ENCODE assay signal across 8 mouse cellular contexts in the genomic region with DNA sequence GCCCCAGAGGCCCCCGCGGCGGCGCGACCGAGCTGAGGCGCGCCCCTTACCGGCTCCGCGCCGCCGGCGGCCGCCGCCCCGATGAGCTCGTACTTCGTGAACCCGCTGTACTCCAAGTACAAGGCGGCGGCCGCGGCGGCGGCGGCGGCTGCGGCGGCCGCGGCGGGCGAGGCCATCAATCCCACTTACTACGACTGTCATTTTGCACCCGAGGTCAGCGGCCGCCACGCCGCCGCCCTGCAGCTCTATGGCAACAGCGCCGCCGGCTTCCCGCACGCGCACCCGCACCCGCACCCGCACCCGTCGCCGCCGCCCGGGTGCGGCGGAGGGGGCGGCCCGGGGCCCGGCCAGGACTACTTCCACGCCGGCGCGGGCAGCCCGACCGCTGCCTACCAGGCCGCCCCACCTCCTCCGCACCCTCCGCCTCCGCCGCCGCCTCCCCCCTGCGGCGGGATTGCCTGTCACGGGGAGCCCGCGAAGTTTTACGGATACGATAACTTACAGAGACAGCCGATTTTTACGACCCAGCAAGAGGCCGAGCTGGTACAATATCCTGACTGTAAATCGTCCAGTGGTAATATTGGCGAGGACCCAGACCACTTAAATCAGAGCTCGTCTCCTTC. TPM values are rescaled to one million over a fixed set of nuclear protein-coding genes. Genes with fewer than 3 reads are reported as not detected.
DNase-seq lines count a peak whose midpoint lies in the region; ATAC-seq lines count a peak whose summit lies in the region.

No protein-coding gene starts in this region.

- peaks cover 10% of the 10 kb centered on the region for H3K4me1 ChIP-seq in lung, embryonic 16.5 days (replicated peaks; ENCODE audit: control insufficient read depth, insufficient read depth, low read length)
- H3K4me1 ChIP-seq in embryonic facial prominence, embryonic 12.5 days = 0 out of 2 replicates have a peak, but pooled peaks cover 3% of the 10 kb centered on the region
- H3K4me1 ChIP-seq in intestine, embryonic 16.5 days (ENCODE audit: control insufficient read depth, insufficient read depth, low read length) = peaks cover 8% of the 10 kb centered on the region
- H3K4me1 ChIP-seq in midbrain, embryonic 10.5 days = peaks cover 14% of the 10 kb centered on the region

- H3K9ac ChIP-seq in lung, embryonic 16.5 days (ENCODE audit: low read length) = 0 out of 2 replicates have a peak overlapping the region, but pooled peaks have one; percentile 20
- H3K9ac ChIP-seq in embryonic facial prominence, embryonic 12.5 days = peak overlapping the region; percentile 45; the same call in 1 of the 2 replicates
- peak overlapping the region; percentile 73 for H3K9ac ChIP-seq in intestine, embryonic 16.5 days (ENCODE audit: low read depth, low read length)

- WGBS in lung, embryonic 16.5 days = under 1% methylated on average over 54 of the region's 85 CpGs
- WGBS in embryonic facial prominence, embryonic 12.5 days = 1% methylated on average over 52 of the region's 85 CpGs
- WGBS in intestine, embryonic 16.5 days = under 1% methylated on average over 65 of the region's 85 CpGs
- WGBS in midbrain, embryonic 10.5 days = 1% methylated on average over 81 of the region's 85 CpGs

- no peaks in the 10 kb centered on the region for H3K36me3 ChIP-seq in lung, embryonic 16.5 days (ENCODE audit: control insufficient read depth, insufficient read depth, low read length)
- no peaks in the 10 kb centered on the region for H3K36me3 ChIP-seq in embryonic facial prominence, embryonic 12.5 days
- H3K36me3 ChIP-seq in intestine, embryonic 16.5 days (ENCODE audit: control insufficient read depth, insufficient read depth, low read length) = no peaks in the 10 kb centered on the region
- no peaks in the 10 kb centered on the region for H3K36me3 ChIP-seq in midbrain, embryonic 10.5 days

- H3K4me2 ChIP-seq in lung, embryonic 16.5 days (ENCODE audit: low read depth, low read length) = peak overlapping the region; percentile 81
- H3K4me2 ChIP-seq in embryonic facial prominence, embryonic 12.5 days (replicated peaks) = peak overlapping the region; percentile 58
- H3K4me2 ChIP-seq in intestine, embryonic 16.5 days (ENCODE audit: low read depth, low read length) = peak overlapping the region; percentile 75

- no peak overlapping the region for H3K27ac ChIP-seq in lung, embryonic 16.5 days (ENCODE audit: low read length)
- H3K27ac ChIP-seq in embryonic facial prominence, embryonic 12.5 days = no peak overlapping the region
- peak overlapping the region; percentile 79 for H3K27ac ChIP-seq in intestine, embryonic 16.5 days (ENCODE audit: low read length)
- H3K27ac ChIP-seq in midbrain, embryonic 10.5 days (replicated peaks) = no peak overlapping the region

- ATAC-seq in lung, embryonic 16.5 days (ENCODE audit: low read depth) = peak; percentile 38
- ATAC-seq in embryonic facial prominence, embryonic 12.5 days (ENCODE audit: insufficient number of reproducible peaks, insufficient read depth, low FRiP score, low TSS enrichment) = no peak
- ATAC-seq in intestine, embryonic 16.5 days = peak; percentile 57

- DNase-seq in lung, postnatal 10 days = no peak
- no peak for DNase-seq in midbrain, embryonic 10.5 days (ENCODE audit: low spot score)
- DNase-seq in layer of hippocampus, adult 8-10 months (ENCODE audit: low spot score in 2 of 2) = no peak
- no peak for DNase-seq in natural killer cell, adult 2 months (ENCODE audit: low spot score in 2 of 2)
- no peak for DNase-seq in right cerebral cortex, adult 2 months (ENCODE audit: low spot score in 2 of 2)

- H3K27me3 ChIP-seq in lung, embryonic 16.5 days (ENCODE audit: control insufficient read depth, insufficient read depth, low read depth, low read length) = peaks cover 95% of the 10 kb centered on the region
- peaks cover 91% of the 10 kb centered on the region for H3K27me3 ChIP-seq in embryonic facial prominence, embryonic 12.5 days
- H3K27me3 ChIP-seq in intestine, embryonic 16.5 days (replicated peaks; ENCODE audit: control insufficient read depth, insufficient read depth, low read length) = peaks cover 74% of the 10 kb centered on the region
- H3K27me3 ChIP-seq in midbrain, embryonic 10.5 days (ENCODE audit: low read depth, poor library complexity, severe bottlenecking) = peaks cover 100% of the 10 kb centered on the region

- no peaks in the 10 kb centered on the region for H3K9me3 ChIP-seq in lung, embryonic 16.5 days (ENCODE audit: control insufficient read depth, low read length)
- no peaks in the 10 kb centered on the region for H3K9me3 ChIP-seq in embryonic facial prominence, embryonic 12.5 days
- H3K9me3 ChIP-seq in intestine, embryonic 16.5 days (ENCODE audit: control insufficient read depth, low read length) = no peaks in the 10 kb centered on the region
- no peaks in the 10 kb centered on the region for H3K9me3 ChIP-seq in midbrain, embryonic 10.5 days (replicated peaks)

- peak overlapping the region; percentile 50 for H3K4me3 ChIP-seq in lung, embryonic 16.5 days (ENCODE audit: low read length)
- peak overlapping the region; percentile 36 for H3K4me3 ChIP-seq in embryonic facial prominence, embryonic 12.5 days
- H3K4me3 ChIP-seq in intestine, embryonic 16.5 days (ENCODE audit: low read length) = peak overlapping the region; percentile 60
- peak overlapping the region; percentile 50 for H3K4me3 ChIP-seq in midbrain, embryonic 10.5 days

RNA-seq across cellular contexts. Expression of gene Hoxd8, which starts 1.2 kb away (rescaled TPM):
- polyA plus RNA-seq in lung, embryonic 16.5 days (2015; fragmentation: Nextera tagmentation; extraction: Ambion mirVana) = 0.20 and 0.39 TPM in 2 replicates
- polyA plus RNA-seq in embryonic facial prominence, embryonic 12.5 days (2016; fragmentation: Nextera tagmentation; extraction: Ambion mirVana) = 1.6 and 2.6 TPM in 2 replicates
- polyA plus RNA-seq in intestine, embryonic 16.5 days (2015; fragmentation: Nextera tagmentation; extraction: Ambion mirVana) = 3.1 TPM in 2 replicates
- polyA plus RNA-seq in midbrain, embryonic 10.5 days (2016; fragmentation: Nextera tagmentation; extraction: Ambion mirVana) = not detected in 2 replicates
- not detected for total RNA-seq in layer of hippocampus, adult 8-10 months (2022)

RNA-seq across cellular contexts. Expression of gene Hoxd3, which starts 6.1 kb away (rescaled TPM):
- polyA plus RNA-seq in lung, embryonic 16.5 days (2015; fragmentation: Nextera tagmentation; extraction: Ambion mirVana) = 0.23 and 0.39 TPM in 2 replicates
- 1.5 and 2.4 TPM in 2 replicates for polyA plus RNA-seq in embryonic facial prominence, embryonic 12.5 days (2016; fragmentation: Nextera tagmentation; extraction: Ambion mirVana)
- 13.4 and 15.1 TPM in 2 replicates for polyA plus RNA-seq in intestine, embryonic 16.5 days (2015; fragmentation: Nextera tagmentation; extraction: Ambion mirVana)
- 0.06 TPM in 1 of 2 replicates, not detected in the other for polyA plus RNA-seq in midbrain, embryonic 10.5 days (2016; fragmentation: Nextera tagmentation; extraction: Ambion mirVana)
- not detected for total RNA-seq in layer of hippocampus, adult 8-10 months (2022)

RNA-seq across cellular contexts. Expression of gene Hoxd4, which starts 6.2 kb away (rescaled TPM):
- polyA plus RNA-seq in lung, embryonic 16.5 days (2015; fragmentation: Nextera tagmentation; extraction: Ambion mirVana) = not detected in 2 replicates
- polyA plus RNA-seq in embryonic facial prominence, embryonic 12.5 days (2016; fragmentation: Nextera tagmentation; extraction: Ambion mirVana) = 0.14 and 0.25 TPM in 2 replicates
- 0.91 and 0.95 TPM in 2 replicates for polyA plus RNA-seq in intestine, embryonic 16.5 days (2015; fragmentation: Nextera tagmentation; extraction: Ambion mirVana)
- not detected in 2 replicates for polyA plus RNA-seq in midbrain, embryonic 10.5 days (2016; fragmentation: Nextera tagmentation; extraction: Ambion mirVana)
- not detected for total RNA-seq in layer of hippocampus, adult 8-10 months (2022)

RNA-seq across cellular contexts. Expression of gene Hoxd9, which starts 8.1 kb away (rescaled TPM):
- polyA plus RNA-seq in lung, embryonic 16.5 days (2015; fragmentation: Nextera tagmentation; extraction: Ambion mirVana) = 0.31 TPM in 2 replicates
- polyA plus RNA-seq in embryonic facial prominence, embryonic 12.5 days (2016; fragmentation: Nextera tagmentation; extraction: Ambion mirVana) = 0.37 and 0.72 TPM in 2 replicates
- 1.8 and 2.5 TPM in 2 replicates for polyA plus RNA-seq in intestine, embryonic 16.5 days (2015; fragmentation: Nextera tagmentation; extraction: Ambion mirVana)
- not detected in 2 replicates for polyA plus RNA-seq in midbrain, embryonic 10.5 days (2016; fragmentation: Nextera tagmentation; extraction: Ambion mirVana)
- total RNA-seq in layer of hippocampus, adult 8-10 months (2022) = not detected

RNA-seq across cellular contexts. Expression of gene Hoxd10, which starts 13.9 kb away (rescaled TPM):
- polyA plus RNA-seq in lung, embryonic 16.5 days (2015; fragmentation: Nextera tagmentation; extraction: Ambion mirVana) = 0.19 TPM in 1 of 2 replicates, not detected in the other
- polyA plus RNA-seq in embryonic facial prominence, embryonic 12.5 days (2016; fragmentation: Nextera tagmentation; extraction: Ambion mirVana) = not detected in 2 replicates
- 3.7 and 4.4 TPM in 2 replicates for polyA plus RNA-seq in intestine, embryonic 16.5 days (2015; fragmentation: Nextera tagmentation; extraction: Ambion mirVana)
- not detected in 2 replicates for polyA plus RNA-seq in midbrain, embryonic 10.5 days (2016; fragmentation: Nextera tagmentation; extraction: Ambion mirVana)
- total RNA-seq in layer of hippocampus, adult 8-10 months (2022) = not detected

Comparison
In these comparisons a context has a peak if more than half of its experiments do, and no peak if none do; other contexts are left out.
1. H3K9ac ChIP-seq: peak in every context shown above with its lines; median percentile 73 in intestine, embryonic 16.5 days; 45 in embryonic facial prominence, embryonic 12.5 days; 20 in lung, embryonic 16.5 days.